Mouse (Mus musculus): ENCODE measurements around the gene Rps16.
A peak's percentile ranks its signal among the peaks of the same experiment; 100 is the strongest.
"Not testable (repeated sequence)": the region's sequence is repeated elsewhere in the genome, so short reads cannot be mapped to it uniquely, and the experiment has no call there.

The Rps16 gene

GRCm38 (mm10) chr7:28385196-28385595 lies 34.7 kb downstream of the Rps16 start:
- no peak for DNase-seq (ENCODE audit: extremely low read depth, insufficient read length, low spot score)

GRCm38 (mm10) chr7:28386007-28386406 lies 35.6 kb downstream of the Rps16 start:
- DNase-seq (ENCODE audit: extremely low read depth, insufficient read length, low spot score) = no peak

- DNase-seq (ENCODE audit: extremely low read depth, insufficient read length, low spot score) = peak; percentile 65
Observed at GRCm38 (mm10) chr7:28386462-28386861, 36.0 kb downstream of the Rps16 start.

- not testable (repeated sequence) for DNase-seq (ENCODE audit: extremely low read depth, insufficient read length, low spot score)
Observed at GRCm38 (mm10) chr7:28386877-28387276, 36.4 kb downstream of the Rps16 start.

GRCm38 (mm10) chr7:28387384-28387783 lies 36.9 kb downstream of the Rps16 start:
- DNase-seq (ENCODE audit: extremely low read depth, insufficient read length, low spot score) = not testable (repeated sequence)

- DNase-seq (ENCODE audit: extremely low read depth, insufficient read length, low spot score) = no peak
Observed at GRCm38 (mm10) chr7:28390331-28390730, 39.9 kb downstream of the Rps16 start.

GRCm38 (mm10) chr7:28392429-28393271 lies 42.2 kb downstream of the Rps16 start, which contains the start of the genes Med29 and Paf1:
Med29 (minus strand) TSS chr7:28392708.
Paf1 (plus strand) TSS chr7:28392951.
- peak; percentile 91 for DNase-seq (ENCODE audit: extremely low read depth, insufficient read length, low spot score)

GRCm38 (mm10) chr7:28393272-28393951 lies 43.0 kb downstream of the Rps16 start:
- DNase-seq (ENCODE audit: extremely low read depth, insufficient read length, low spot score) = no peak

- DNase-seq (ENCODE audit: extremely low read depth, insufficient read length, low spot score) = no peak
Observed at GRCm38 (mm10) chr7:28395425-28395824, 45.0 kb downstream of the Rps16 start.

- DNase-seq (ENCODE audit: extremely low read depth, insufficient read length, low spot score) = no peak
Observed at GRCm38 (mm10) chr7:28398000-28398399, 47.5 kb downstream of the Rps16 start.

- DNase-seq (ENCODE audit: extremely low read depth, insufficient read length, low spot score) = no peak
Observed at GRCm38 (mm10) chr7:28398696-28399340, 48.4 kb downstream of the Rps16 start.

- DNase-seq (ENCODE audit: extremely low read depth, insufficient read length, low spot score) = no peak
Observed at GRCm38 (mm10) chr7:28401030-28401429, 50.6 kb downstream of the Rps16 start.

- no peak for DNase-seq (ENCODE audit: extremely low read depth, insufficient read length, low spot score)
Observed at GRCm38 (mm10) chr7:28401942-28402341, 51.5 kb downstream of the Rps16 start.
